Mouse (Mus musculus) neural tube, embryonic 11.5 days (tissue): ENCODE measurements around the gene Tango2. TPM values are rescaled to one million over a fixed set of nuclear protein-coding genes. Genes with fewer than 3 reads are reported as not detected.

ENCODE experiments used
- ATAC-seq: fragments of 200-750 bp; cut with Nextera tagmentation; 2 replicates; pipeline ENCODE4 v1.8.0; 2017; ENCODE audit warnings: moderate number of reproducible peaks, mild to moderate bottlenecking, moderate TSS enrichment, moderate library complexity; ENCODE audit not compliant: insufficient read depth, low FRiP score, low TSS enrichment
- DNase-seq: peaks from one replicate; pipeline ENCODE4 v3.0.0-alpha.2; 2015; ENCODE audit warnings: low spot score
- H3K27ac ChIP-seq: fragments of 300-500 bp; sonication (generic); 2 replicates; pipeline ENCODE4 v1.5.1; 2014; ENCODE audit warnings: low read depth, mild to moderate bottlenecking, low read length
- H3K27me3 ChIP-seq: fragments of 300-500 bp; sonication (generic); 2 replicates; pipeline ENCODE4 v1.6.1; 2014; ENCODE audit warnings: mild to moderate bottlenecking, low read length, mixed read lengths; ENCODE audit not compliant: control insufficient read depth, insufficient read depth
- H3K36me3 ChIP-seq: fragments of 300-500 bp; sonication (generic); 2 replicates; pipeline ENCODE4 v1.6.1; 2014; ENCODE audit warnings: mild to moderate bottlenecking, low read length, moderate library complexity, mixed read lengths; ENCODE audit not compliant: control insufficient read depth, insufficient read depth
- H3K4me1 ChIP-seq: fragments of 300-500 bp; sonication (generic); 2 replicates; pipeline ENCODE4 v1.6.1; 2014; ENCODE audit warnings: low read length, mixed read lengths; ENCODE audit not compliant: control insufficient read depth, insufficient read depth
- H3K4me2 ChIP-seq: fragments of 300-500 bp; sonication (generic); 2 replicates; pipeline ENCODE4 v1.6.1; 2014; ENCODE audit warnings: low read depth, mild to moderate bottlenecking, moderate library complexity
- H3K4me3 ChIP-seq: fragments of 300-500 bp; sonication (generic); 2 replicates; pipeline ENCODE4 v1.5.1; 2014; ENCODE audit warnings: low read depth, low read length
- H3K9ac ChIP-seq: fragments of 300-500 bp; sonication (generic); 2 replicates; pipeline ENCODE4 v1.6.1; 2014; ENCODE audit warnings: mild to moderate bottlenecking, low read length
- H3K9me3 ChIP-seq: fragments of 300-500 bp; sonication (generic); 2 replicates; pipeline ENCODE4 v1.6.1; 2016; ENCODE audit warnings: low read length; ENCODE audit not compliant: control insufficient read depth
- WGBS: fragments of 180-500 bp; shearing (Covaris S2); extraction: QIAGEN DNeasy Blood & Tissue Kit; methylation state at CpG from one replicate; pipeline ENCODE4 v1.1.7; 2014; 5-methylcytosine and 5-hydroxymethylcytosine counted together
- polyA plus RNA-seq: library from polyadenylated mRNA; unstranded; fragments of >200 nt; fragmentation: Nextera tagmentation; extraction: Ambion mirVana; gene quantifications from 2 replicates; pipeline ENCODE4 v1.2.1, GENCODE M21; 2014

The Tango2 gene
- polyA plus RNA-seq, 1 experiment from 2014 or later: 49.8 TPM

DNA sequence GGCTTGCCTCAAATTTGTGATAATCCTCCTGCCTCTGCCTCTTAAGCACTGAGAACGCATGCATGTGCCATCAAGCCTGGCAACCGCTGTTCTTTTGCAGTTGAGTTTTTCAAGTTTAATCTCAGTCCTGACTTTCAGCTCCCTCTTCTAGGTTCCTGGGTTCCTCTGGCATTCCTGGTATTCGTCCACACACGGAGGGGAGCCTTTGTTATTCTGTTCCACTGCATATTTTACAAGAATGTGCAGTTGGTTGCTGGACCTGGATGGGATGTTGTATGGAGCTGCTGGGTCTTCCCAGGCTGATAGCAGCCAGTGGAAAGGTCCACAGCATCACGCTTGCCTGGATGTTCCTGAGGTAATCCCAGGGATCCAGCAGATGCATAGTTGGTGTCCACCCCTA lies 37.5 kb upstream of the Tango2 start:
- ATAC-seq: no peak
- no peak overlapping the region for H3K4me2 ChIP-seq
- no peak for DNase-seq
- no peaks in the 10 kb centered on the region for H3K9me3 ChIP-seq
- H3K27me3 ChIP-seq: no peaks in the 10 kb centered on the region
- no peak overlapping the region for H3K4me3 ChIP-seq
- no peak overlapping the region for H3K27ac ChIP-seq
- H3K9ac ChIP-seq: no peak overlapping the region
- H3K4me1 ChIP-seq: peaks cover 58% of the 10 kb centered on the region
- H3K36me3 ChIP-seq: no peaks in the 10 kb centered on the region
- WGBS: 74% methylated on average over 5 of the region's 5 CpGs

DNA sequence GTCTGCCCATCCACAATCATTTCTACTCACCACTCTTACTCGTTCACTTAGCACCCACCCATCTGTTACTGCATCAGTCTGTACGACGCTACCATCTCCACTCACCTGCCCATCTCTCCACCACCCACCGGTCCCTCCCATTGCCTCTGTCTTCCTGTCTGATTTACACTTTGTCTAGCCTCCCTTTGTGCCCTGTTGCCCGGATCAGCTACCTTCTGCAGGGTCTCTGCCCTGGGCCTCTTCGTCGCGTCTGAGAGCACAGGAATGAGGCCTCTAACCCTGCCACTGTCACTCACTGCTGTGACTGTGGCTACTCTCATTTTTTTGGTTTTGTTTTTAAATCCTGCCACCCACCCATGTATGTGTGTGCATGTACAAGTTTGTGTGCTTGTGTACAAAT lies 36.8 kb upstream of the Tango2 start:
- 69% methylated on average over 8 of the region's 8 CpGs for WGBS
- no peak for DNase-seq
- H3K36me3 ChIP-seq: no peaks in the 10 kb centered on the region
- peaks cover 66% of the 10 kb centered on the region for H3K4me1 ChIP-seq
- no peak overlapping the region for H3K4me3 ChIP-seq
- no peak for ATAC-seq
- H3K27ac ChIP-seq: no peak overlapping the region
- H3K9ac ChIP-seq: no peak overlapping the region
- no peaks in the 10 kb centered on the region for H3K9me3 ChIP-seq
- no peaks in the 10 kb centered on the region for H3K27me3 ChIP-seq
- H3K4me2 ChIP-seq: no peak overlapping the region

DNA sequence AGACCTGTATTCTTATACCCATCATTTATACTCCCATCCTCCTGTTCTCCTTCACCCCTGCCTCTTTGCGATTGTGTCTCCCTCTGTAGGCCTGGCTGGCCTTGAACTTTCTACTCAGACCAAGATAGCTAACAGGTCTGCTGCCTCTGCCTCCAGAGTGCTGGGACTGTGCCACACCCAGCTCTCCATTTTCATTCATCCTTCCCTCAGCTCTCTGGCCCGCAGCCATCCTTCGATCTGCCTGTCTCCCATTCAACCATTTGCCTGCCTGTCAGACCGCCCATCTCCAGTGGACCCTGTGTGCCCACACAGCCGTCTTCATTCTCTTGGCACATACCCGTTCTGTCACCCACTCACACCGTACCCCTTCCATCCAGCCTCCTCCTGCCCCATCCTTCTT lies 36.3 kb upstream of the Tango2 start:
- no peaks in the 10 kb centered on the region for H3K36me3 ChIP-seq
- DNase-seq (no peak), ATAC-seq (no peak)
- WGBS: 79% methylated on average over 7 of the region's 7 CpGs
- no peak overlapping the region for H3K4me2 ChIP-seq
- no peaks in the 10 kb centered on the region for H3K27me3 ChIP-seq
- H3K9me3 ChIP-seq: no peaks in the 10 kb centered on the region
- H3K4me1 ChIP-seq: peaks cover 67% of the 10 kb centered on the region
- peak overlapping the region; percentile 26; the same call in 1 of the 2 replicates for H3K9ac ChIP-seq
- 0 out of 2 replicates have a peak overlapping the region, but pooled peaks have one; percentile 34 for H3K27ac ChIP-seq
- H3K4me3 ChIP-seq: no peak overlapping the region

DNA sequence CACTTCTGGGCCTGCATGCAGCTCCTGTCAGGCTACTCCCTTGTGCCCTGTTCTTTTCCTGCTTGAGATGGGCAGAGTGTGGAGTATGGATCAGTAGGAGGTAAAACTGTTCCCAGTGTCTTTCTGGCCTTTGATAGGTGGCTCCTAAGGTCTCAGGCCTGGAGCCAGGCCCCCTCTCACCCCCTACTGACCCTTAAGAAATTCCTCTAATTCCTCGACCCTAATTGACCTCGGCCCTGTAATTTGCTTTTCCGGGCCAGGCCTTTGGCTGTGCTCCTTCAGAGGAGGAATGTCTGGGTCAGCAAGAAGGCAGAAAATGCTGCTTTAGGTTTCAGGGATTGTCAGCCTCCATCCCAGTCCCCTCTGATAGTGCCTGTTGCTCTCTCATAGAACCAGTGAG lies 35.9 kb upstream of the Tango2 start:
- 3% methylated on average over 3 of the region's 3 CpGs for WGBS
- H3K4me2 ChIP-seq: no peak overlapping the region
- ATAC-seq (no peak), DNase-seq (no peak)
- no peaks in the 10 kb centered on the region for H3K36me3 ChIP-seq
- H3K9me3 ChIP-seq: no peaks in the 10 kb centered on the region
- H3K4me1 ChIP-seq: peaks cover 65% of the 10 kb centered on the region
- H3K4me3 ChIP-seq: no peak overlapping the region
- peak overlapping the region; percentile 26; the same call in 1 of the 2 replicates for H3K9ac ChIP-seq
- H3K27ac ChIP-seq: 0 out of 2 replicates have a peak overlapping the region, but pooled peaks have one; percentile 34
- H3K27me3 ChIP-seq: no peaks in the 10 kb centered on the region

DNA sequence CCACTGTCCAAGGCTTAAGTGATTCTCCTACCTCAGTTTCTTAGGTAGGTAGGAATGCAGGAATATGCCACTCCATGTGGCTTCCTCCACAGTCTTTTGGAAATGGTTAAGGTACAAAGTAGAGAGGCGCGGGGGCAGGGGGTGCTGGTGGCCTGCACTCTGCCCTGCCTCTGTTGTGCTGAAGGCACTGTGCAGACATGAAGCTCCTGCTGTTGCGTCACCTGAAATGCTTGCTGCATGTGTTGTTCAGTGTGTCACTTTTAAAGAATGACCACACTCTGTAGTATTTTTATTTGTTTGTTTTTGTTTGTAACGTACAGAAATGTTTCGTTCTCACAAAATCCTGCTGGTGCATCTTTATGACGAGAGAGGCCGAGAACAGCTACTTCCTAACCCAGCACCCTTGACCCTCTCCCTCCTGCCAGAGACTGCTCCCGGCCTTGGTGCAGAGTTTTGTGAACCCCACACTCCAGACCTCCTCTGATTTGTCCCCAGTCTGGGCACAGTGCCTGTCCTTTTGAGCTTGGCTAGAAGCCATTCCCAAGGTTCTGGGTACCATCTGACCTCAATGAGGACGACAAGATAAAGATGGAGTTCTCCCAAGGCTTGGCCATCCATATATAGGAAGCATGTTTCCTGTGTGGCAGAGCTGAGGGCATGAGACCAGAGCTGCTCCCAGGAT lies 35.3 kb upstream of the Tango2 start:
- no peak for ATAC-seq
- Histone ChIP-seq H3K9ac (no peak overlapping the region), H3K9me3 (no peaks in the 10 kb centered on the region), H3K27me3 (no peaks in the 10 kb centered on the region), H3K27ac (no peak overlapping the region), H3K36me3 (no peaks in the 10 kb centered on the region), H3K4me3 (no peak overlapping the region), H3K4me1 (peaks cover 62% of the 10 kb centered on the region), H3K4me2 (no peak overlapping the region)
- 78% methylated on average over 9 of the region's 9 CpGs for WGBS
- no peak for DNase-seq

DNA sequence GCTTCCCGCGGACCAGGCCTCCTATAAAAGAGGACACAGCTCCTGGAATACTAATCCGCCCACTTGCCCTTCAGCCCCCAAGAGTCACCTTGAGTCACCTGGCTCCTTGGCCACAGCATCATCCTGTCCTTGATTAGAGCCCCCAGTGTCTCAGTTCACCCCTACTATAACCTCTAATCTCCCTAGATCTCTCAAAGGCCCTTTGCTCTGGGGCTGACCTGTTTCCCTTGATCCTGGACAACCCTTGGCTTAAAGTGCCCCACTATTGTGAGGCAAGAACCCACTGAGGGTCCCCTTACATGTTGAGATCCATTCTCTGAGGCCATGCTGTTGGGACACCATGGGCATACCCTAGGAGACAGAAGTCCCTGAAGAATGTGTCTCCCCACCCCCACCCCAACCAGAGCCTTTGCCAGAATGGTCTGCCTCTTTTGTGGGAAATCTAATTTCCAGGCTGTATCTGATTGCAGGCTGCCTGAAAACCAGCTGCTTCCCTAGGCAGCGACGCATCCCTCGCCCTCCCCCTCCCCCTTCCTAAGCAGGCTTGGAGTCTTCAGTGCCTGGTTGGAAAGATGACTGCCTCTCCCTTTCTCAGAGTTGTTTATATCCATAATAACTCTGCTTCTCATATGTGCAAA lies 33.8 kb upstream of the Tango2 start:
- H3K4me3 ChIP-seq: no peak overlapping the region
- H3K4me1 ChIP-seq: peaks cover 55% of the 10 kb centered on the region
- H3K36me3 ChIP-seq: no peaks in the 10 kb centered on the region
- 42% methylated on average over 6 of the region's 6 CpGs for WGBS
- H3K9me3 ChIP-seq: no peaks in the 10 kb centered on the region
- H3K4me2 ChIP-seq: no peak overlapping the region
- H3K9ac ChIP-seq: 0 out of 2 replicates have a peak overlapping the region, but pooled peaks have one; percentile 5
- H3K27me3 ChIP-seq: no peaks in the 10 kb centered on the region
- peak overlapping the region; percentile 85 for H3K27ac ChIP-seq
- DNase-seq: peak; percentile 73
- peak; percentile 60; the same call in 1 of the 2 replicates for ATAC-seq

DNA sequence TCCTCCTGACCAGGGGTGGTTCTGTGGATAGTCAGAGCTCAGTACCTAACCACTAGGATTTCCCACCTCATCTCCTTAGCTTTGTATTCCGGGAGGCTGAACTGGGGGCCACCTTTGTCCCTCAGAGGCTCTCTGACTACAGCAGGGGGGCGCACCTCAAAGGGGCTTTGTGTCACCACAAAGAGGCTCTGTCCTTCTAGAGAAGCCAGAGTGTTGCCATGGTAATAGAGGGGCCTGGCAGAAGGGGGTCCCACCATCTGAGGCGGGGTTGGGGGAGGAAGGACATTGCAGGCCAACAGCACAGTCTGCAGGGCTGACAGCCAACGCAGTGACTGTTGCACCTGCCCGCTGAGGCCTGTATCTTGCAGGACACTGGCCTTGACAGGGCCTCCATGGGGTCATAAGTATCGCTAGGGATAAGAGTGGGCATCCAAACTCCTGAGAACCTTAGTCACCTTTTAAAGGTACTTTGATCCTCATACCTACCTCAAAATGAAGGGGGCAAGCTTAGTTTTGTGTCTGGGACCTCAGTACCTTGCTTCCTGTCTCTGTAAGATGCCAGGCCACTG lies 32.7 kb upstream of the Tango2 start:
- H3K4me2 ChIP-seq: no peak overlapping the region
- no peak overlapping the region for H3K4me3 ChIP-seq
- DNase-seq (peak; percentile 86), ATAC-seq (peak; percentile 89)
- H3K9me3 ChIP-seq: no peaks in the 10 kb centered on the region
- H3K36me3 ChIP-seq: no peaks in the 10 kb centered on the region
- no peaks in the 10 kb centered on the region for H3K27me3 ChIP-seq
- H3K9ac ChIP-seq: no peak overlapping the region; the same call in 1 of the 2 replicates
- peak overlapping the region; percentile 85 for H3K27ac ChIP-seq
- peaks cover 55% of the 10 kb centered on the region for H3K4me1 ChIP-seq
- 24% methylated on average over 6 of the region's 6 CpGs for WGBS

DNA sequence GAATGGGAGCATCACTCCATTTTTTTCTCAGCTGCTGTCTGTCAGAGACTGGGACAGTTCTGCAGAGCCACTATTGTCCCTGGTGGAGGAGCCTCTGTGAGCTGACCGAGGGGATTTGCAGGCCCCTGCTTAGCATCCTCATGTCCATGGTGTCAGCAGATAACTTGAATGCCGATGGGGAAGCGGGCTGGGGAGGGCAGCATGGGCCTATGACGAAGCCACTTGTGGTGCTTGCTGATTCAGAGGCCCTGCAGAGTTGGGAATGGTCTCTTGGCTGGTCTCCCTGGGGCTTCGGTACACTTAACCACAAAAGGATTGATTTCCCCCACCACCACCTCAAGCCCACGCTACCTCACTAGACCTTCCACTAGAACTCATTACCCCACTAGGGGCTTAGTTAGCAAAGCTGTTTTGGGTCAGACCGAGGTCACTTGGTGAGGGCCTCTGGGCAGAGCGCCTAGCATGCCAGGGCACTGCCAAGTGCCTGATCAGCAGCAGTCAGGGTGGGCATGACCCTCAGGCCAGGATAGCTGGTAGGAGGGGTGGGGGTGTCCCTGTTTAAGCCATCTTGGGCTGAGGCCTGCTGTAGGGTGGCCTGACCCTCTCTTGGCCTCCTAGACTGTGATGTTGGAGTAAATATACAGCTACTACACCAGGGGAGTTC lies 31.6 kb upstream of the Tango2 start:
- Histone ChIP-seq H3K9me3 (no peaks in the 10 kb centered on the region), H3K4me3 (no peak overlapping the region), H3K4me2 (no peak overlapping the region; the same call in 1 of the 2 replicates), H3K27ac (peak overlapping the region; percentile 75), H3K4me1 (peaks cover 47% of the 10 kb centered on the region), H3K27me3 (no peaks in the 10 kb centered on the region), H3K9ac (peak overlapping the region; percentile 41), H3K36me3 (no peaks in the 10 kb centered on the region)
- 74% methylated on average over 8 of the region's 8 CpGs for WGBS
- no peak for ATAC-seq
- DNase-seq: no peak
